Mouse (Mus musculus) mesoderm, embryonic 11.5 days (tissue): Measurements from ENCODE around the gene Hdc.
A peak's percentile ranks its signal among the peaks of the same experiment; 100 is the strongest.
"Not testable (repeated sequence)": the region's sequence is repeated elsewhere in the genome, so short reads cannot be mapped to it uniquely, and the experiment has no call there.

Experiments
- DNase-seq: peaks from one replicate; pipeline ENCODE4 v3.0.0-alpha.2; 2012; ENCODE audit warnings: low read depth, low spot score

Hdc gene

DNA sequence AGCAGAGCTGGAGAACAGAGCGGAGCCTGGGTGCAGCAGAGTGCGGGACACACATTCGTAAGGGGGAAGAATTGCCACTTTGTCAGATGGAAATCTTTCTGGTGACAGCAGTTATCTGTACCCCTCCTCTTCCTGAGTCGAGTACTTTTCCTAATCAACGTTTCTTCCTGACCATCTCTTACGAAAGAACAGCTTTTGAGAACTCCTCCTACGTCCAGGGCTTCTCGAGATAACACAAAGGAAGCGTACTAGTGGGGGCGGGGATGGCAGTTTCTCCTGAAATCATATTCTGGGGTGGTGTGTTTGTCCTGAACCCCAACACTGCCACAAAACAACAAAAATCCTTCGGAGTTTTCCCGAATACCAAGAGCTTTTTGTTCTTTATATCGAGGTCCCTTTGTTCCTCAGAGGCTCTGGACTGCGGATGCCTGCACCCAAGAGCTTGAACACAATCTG is at the start of gene Hdc:
Gene Hdc (minus strand): TSS at position 51 of the 456 bp plus-strand sequence.
- no peak for DNase-seq

DNA sequence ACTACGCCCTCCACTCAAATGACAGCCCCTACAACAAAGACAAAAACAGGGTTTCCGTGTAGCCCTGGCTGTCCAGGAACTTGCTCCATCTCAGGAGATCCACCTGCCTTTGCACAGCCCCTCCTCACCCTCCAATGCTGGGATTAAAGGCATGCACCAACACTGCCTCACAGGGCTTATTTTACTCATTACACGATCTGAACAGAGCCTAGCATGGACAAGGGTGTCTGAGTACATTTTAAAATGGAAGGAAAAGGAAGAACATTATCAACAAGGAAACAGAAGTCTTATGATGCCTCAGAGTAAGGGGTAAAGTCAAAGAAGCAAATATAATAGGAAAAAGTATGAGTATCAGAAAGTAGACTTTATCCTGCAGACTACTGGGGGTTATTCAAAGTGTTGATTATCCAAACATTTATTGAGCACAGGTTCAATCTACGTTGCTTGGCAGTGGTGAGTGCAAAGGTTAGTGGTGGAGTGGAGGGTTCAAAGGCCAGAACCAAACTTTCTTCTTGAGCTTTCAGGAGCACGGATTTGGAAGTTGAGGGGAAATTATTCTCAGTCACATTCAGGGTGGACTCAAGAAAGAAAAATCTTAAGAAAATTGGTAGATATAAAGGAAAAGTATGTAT is 49.6 kb upstream of the Hdc start:
- no peak for DNase-seq

DNA sequence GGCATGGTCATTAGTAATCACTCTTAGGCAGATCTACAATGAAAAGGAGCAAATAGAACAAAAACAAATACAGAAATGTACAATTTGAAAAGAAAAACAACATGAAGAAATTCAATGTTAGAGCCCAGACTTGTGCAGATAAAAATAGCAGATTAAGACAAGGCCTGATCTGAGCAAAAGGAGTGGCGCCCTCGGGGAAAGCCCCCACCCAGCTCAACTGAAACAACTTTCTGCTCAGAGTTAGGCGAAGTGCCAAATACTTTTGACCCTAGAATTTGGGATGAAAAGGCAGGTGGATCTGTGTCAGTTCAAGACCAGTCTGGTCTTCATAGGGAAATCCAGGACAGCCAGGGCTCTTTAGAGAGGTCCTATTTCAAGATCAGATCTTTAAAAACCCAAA is 46.9 kb upstream of the Hdc start:
- DNase-seq: no peak

GRCm38 (mm10) chr2:126663481-126663880 is 44.4 kb upstream of the Hdc start:
- DNase-seq: peak; percentile 22

GRCm38 (mm10) chr2:126652929-126653328 is 33.8 kb upstream of the Hdc start:
- DNase-seq: no peak

- DNase-seq: no peak
These were observed 28.7 kb upstream of the Hdc start for GRCm38 (mm10) chr2:126647762-126648161.

GRCm38 (mm10) chr2:126646461-126646860 is 27.4 kb upstream of the Hdc start:
- DNase-seq: no peak

- no peak for DNase-seq
These were observed 25.7 kb upstream of the Hdc start for GRCm38 (mm10) chr2:126644768-126645167.

DNA sequence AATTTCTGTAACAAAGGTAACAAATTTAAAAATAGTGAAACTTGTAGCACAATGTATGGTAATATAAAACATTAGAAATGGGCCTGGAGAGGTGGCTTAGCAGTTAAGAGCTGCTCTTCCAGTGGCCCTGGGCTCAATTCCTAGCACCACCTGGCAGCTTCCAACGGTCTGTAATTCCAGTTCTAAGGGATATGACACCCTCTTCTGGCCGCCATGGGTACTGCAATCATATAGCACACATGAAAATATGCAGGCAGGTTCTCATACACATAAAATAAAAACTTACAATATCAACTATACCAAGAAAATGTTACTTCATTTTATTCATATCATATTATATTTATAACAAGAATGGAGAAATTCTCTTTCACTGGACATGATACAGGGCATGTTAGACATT is 21.2 kb upstream of the Hdc start:
- no peak for DNase-seq

- no peak for DNase-seq
These were observed 17.1 kb upstream of the Hdc start for GRCm38 (mm10) chr2:126635939-126636823.

GRCm38 (mm10) chr2:126633165-126633564 is 14.1 kb upstream of the Hdc start:
- no peak for DNase-seq

DNA sequence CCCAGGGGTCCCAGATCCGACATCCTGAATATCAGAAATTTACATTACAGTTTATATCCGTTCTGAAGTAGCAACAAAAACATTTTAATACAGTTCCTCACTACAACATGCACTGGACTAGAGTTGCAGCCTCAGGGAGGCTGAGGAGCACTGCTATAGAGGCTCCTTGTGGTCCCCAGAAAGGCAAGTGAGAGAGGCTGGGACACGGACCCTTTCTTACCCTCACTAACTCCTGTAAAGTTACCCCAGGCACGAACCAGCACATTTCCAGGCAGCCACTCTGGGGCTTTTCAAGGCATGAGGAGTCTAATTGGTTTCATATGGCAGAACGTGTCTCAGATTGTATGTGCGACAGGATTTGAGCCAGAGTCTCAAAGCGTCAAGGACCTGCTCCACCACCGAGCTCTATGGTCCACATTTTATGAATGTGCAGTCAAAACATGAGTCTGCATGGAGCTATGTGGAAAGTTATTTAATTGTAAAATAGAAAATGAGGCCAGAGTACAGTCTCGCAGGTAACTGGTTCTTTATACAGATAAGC is 9.4 kb upstream of the Hdc start:
- peak; percentile 37 for DNase-seq

- DNase-seq: no peak
These were observed 4.0 kb upstream of the Hdc start for GRCm38 (mm10) chr2:126623138-126623537.

- DNase-seq: no peak
These were observed 3.4 kb upstream of the Hdc start for GRCm38 (mm10) chr2:126622455-126622854.

DNA sequence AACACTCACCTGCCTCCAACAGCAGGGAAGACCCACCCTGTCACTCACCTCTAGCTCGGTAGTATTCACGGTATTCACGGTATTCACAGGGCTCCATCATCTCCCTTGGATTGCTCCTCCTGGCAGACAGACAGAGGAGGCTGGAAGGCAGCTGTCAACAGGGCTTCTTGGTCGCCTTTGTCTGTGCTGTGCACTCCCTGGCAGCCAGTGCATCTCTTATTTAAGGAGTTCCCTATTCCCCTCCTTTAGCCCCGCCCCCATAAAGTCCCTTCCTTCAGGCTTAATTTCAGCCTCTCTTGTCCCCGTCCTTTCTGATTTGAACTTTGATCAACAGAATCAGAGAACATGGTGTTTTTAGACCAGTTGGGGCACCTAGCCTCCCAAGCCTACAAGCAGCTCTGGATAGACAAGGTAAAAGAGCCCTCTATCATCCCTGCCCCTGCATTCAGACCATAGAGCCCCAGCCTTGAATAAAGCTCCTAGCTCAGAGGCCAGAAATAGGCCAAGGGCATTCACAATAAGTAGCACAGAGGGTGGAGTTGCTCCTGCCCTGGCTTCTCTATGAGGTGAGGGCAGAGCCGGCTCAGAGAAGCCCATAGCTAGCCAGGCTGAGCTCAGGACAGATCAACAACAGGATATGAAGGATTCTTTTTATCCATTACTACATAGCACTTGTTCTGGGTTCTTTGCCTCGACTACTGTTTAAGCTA is 474 bp downstream of the Hdc start:
- no peak for DNase-seq

- no peak for DNase-seq
These were observed 3.7 kb downstream of the Hdc start for GRCm38 (mm10) chr2:126615355-126615754.

GRCm38 (mm10) chr2:126609600-126609999 is 9.5 kb downstream of the Hdc start:
- not testable (repeated sequence) for DNase-seq

- no peak for DNase-seq
These were observed 11.4 kb downstream of the Hdc start for GRCm38 (mm10) chr2:126607553-126608203.

DNA sequence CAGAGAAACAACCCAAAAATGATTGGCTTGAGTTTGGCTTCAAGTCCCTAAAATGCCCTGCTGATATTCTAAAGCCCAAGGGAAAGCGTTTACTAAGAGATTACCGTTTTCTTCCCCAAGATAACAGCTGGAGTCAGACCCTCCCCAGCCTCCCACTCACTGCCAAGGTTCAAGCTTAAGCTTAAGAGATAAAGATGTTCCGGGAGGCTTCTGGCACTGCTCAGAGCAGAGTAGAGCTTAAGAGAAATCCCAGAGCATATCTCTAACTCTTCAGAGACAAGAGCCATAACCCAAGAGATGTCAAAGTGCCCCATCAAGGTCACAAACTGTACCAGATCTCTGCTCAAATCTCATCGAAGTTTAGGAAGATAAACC is 12.4 kb downstream of the Hdc start:
- no peak for DNase-seq

GRCm38 (mm10) chr2:126606061-126606687 is 12.9 kb downstream of the Hdc start:
- DNase-seq: no peak
